Comparison of ENCODE assay signal across 39 mouse cellular contexts in genomic region chr4:106664697-106665096, GRCm38 (mm10). TPM values are rescaled to one million over a fixed set of nuclear protein-coding genes. Genes with fewer than 3 reads are reported as not detected.
DNase-seq lines count a peak whose midpoint lies in the region; TF ChIP-seq lines count a peak whose summit lies in the region.
"Had no signal": no experiment of that assay in that cellular context is flagged by ENCODE, and none has a peak within 500 bp of the region (broad histone marks: within the 10 kb centered on the region; RNA-seq: fewer than 3 reads in every experiment).

No protein-coding gene starts in this region.

- 91% methylated on average over 6 of the region's 6 CpGs for WGBS in forebrain, embryonic 10.5 days

- H3K36me3 ChIP-seq in forebrain, embryonic 10.5 days (replicated peaks): peaks cover 100% of the 10 kb centered on the region

- no peak for TF ChIP-seq CTCF in layer of hippocampus, adult 2 months (conservative IDR thresholded peaks at IDR 0.05)
- no peak for TF ChIP-seq CTCF in left cerebral cortex, adult 2 months (IDR thresholded peaks at IDR 0.05)

- DNase-seq in layer of hippocampus, adult 2 months (ENCODE audit: low spot score in 2 of 2): no peak
- DNase-seq in layer of hippocampus, postnatal 10 days (ENCODE audit: low spot score in 2 of 2): no peak
- peak; percentile 62 to 76 for DNase-seq in kidney, adult 8-10 months
- peak; percentile 60 for DNase-seq in kidney, postnatal 10 days
- peak; percentile 40 for DNase-seq in yolk sac, embryonic 10.5 days (ENCODE audit: low spot score)
- no peak for DNase-seq in frontal cortex, postnatal 25 days (ENCODE audit: low spot score in 2 of 2)
- DNase-seq in left cerebral cortex, adult 2 months (ENCODE audit: extremely low spot score in 1 of 2, low spot score in 2 of 2): no peak
- no peak for DNase-seq in forebrain, embryonic 10.5 days (ENCODE audit: extremely low spot score, low spot score)
- DNase-seq: adrenal gland, adult 8-10 months; cerebellum, adult 11 months; cerebellum, adult 9-11 months; heart, adult 2 months; heart, postnatal 10 days; layer of hippocampus, adult 9-11 months; lung, postnatal 36 days; right cerebral cortex, postnatal 4 days; thymus, adult 2 months; thymus, postnatal 36 days had no signal

- intact Hi-C loops in left cerebral cortex, adult 2 months (cut with DNase I): no loop called here

- no peaks in the 10 kb centered on the region for H3K27me3 ChIP-seq in forebrain, embryonic 10.5 days (ENCODE audit: poor library complexity, severe bottlenecking)
- H3K27me3 ChIP-seq: embryonic facial prominence, embryonic 15.5 days; forebrain, embryonic 13.5 days; heart, embryonic 13.5 days; hindbrain, embryonic 15.5 days; limb, embryonic 13.5 days had no signal

- no peaks in the 10 kb centered on the region for H3K9me3 ChIP-seq in forebrain, embryonic 10.5 days
- H3K9me3 ChIP-seq: embryonic facial prominence, embryonic 10.5 days; embryonic facial prominence, embryonic 15.5 days; forebrain, embryonic 13.5 days; heart, embryonic 13.5 days; hindbrain, embryonic 15.5 days; limb, embryonic 13.5 days had no signal

- no peaks in the 10 kb centered on the region for H3K4me1 ChIP-seq in forebrain, embryonic 10.5 days
- H3K4me1 ChIP-seq: embryonic facial prominence, embryonic 10.5 days; embryonic facial prominence, embryonic 15.5 days; forebrain, embryonic 13.5 days; heart, embryonic 13.5 days; hindbrain, embryonic 15.5 days; limb, embryonic 13.5 days had no signal

- H3K4me3 ChIP-seq in layer of hippocampus, adult 2 months: no peak overlapping the region
- H3K4me3 ChIP-seq in left cerebral cortex, adult 2 months: no peak overlapping the region
- no peak overlapping the region for H3K4me3 ChIP-seq in forebrain, embryonic 10.5 days
- H3K4me3 ChIP-seq: embryonic facial prominence, embryonic 10.5 days; embryonic facial prominence, embryonic 15.5 days; forebrain, embryonic 13.5 days; heart, adult 2 months; heart, embryonic 13.5 days; hindbrain, embryonic 15.5 days; limb, embryonic 13.5 days had no signal

- H3K27ac ChIP-seq in layer of hippocampus, adult 2 months: peak overlapping the region; percentile 84
- H3K27ac ChIP-seq in left cerebral cortex, adult 2 months: no peak overlapping the region
- H3K27ac ChIP-seq in forebrain, embryonic 10.5 days: no peak overlapping the region
- H3K27ac ChIP-seq: embryonic facial prominence, embryonic 10.5 days; embryonic facial prominence, embryonic 15.5 days; forebrain, embryonic 13.5 days; heart, adult 2 months; heart, embryonic 13.5 days; hindbrain, embryonic 15.5 days; limb, embryonic 13.5 days; stomach, postnatal 0 days had no signal

RNA-seq across cellular contexts. Expression of gene Pars2, which starts 13.8 kb away (rescaled TPM):
- total RNA-seq in layer of hippocampus, adult 2 months (2021): 1 to 10 TPM; 6.1 to 8.5 TPM
- 1 to 10 TPM; 8.3 to 8.6 TPM for total RNA-seq in layer of hippocampus, postnatal 10 days (2021)
- 1 to 10 TPM; 6.1 to 6.3 TPM for total RNA-seq in left cerebral cortex, adult 2 months (2021)
- 14.9 and 19.7 TPM in 2 replicates for polyA plus RNA-seq in forebrain, embryonic 10.5 days (2016; fragmentation: Nextera tagmentation; extraction: Ambion mirVana)

RNA-seq across cellular contexts. Expression of gene Ttc4, which starts 14.0 kb away (rescaled TPM):
- total RNA-seq in layer of hippocampus, adult 2 months (2021): 10 to 100 TPM; 50.4 to 52.7 TPM
- 10 to 100 TPM; 44.5 to 52.2 TPM for total RNA-seq in layer of hippocampus, postnatal 10 days (2021)
- total RNA-seq in left cerebral cortex, adult 2 months (2021): 10 to 100 TPM; 44.8 to 47.7 TPM
- polyA plus RNA-seq in forebrain, embryonic 10.5 days (2016; fragmentation: Nextera tagmentation; extraction: Ambion mirVana): 105 and 114 TPM in 2 replicates

RNA-seq across cellular contexts. Expression of gene Ttc22, which starts 42.5 kb away (rescaled TPM):
- total RNA-seq in layer of hippocampus, adult 2 months (2021): under 1 TPM; 0.59 to 0.74 TPM
- total RNA-seq in layer of hippocampus, postnatal 10 days (2021): 1 to 10 TPM in 1 of 2 experiments, under 1 TPM in 1; 0.87 to 1.9 TPM
- total RNA-seq in left cerebral cortex, adult 2 months (2021): under 1 TPM; 0.98 to 1.00 TPM
- polyA plus RNA-seq in forebrain, embryonic 10.5 days (2016; fragmentation: Nextera tagmentation; extraction: Ambion mirVana): not detected in 2 replicates
- total RNA-seq: heart, adult 2 months; hematopoietic stem cell, adult 5-6 weeks; megakaryocyte, adult 5-6 weeks; neutrophil, adult 5-6 weeks had no signal
- polyA plus RNA-seq: embryonic facial prominence, embryonic 10.5 days; inflammation-experienced regulatory T-cells, adult 6 months; midbrain, embryonic 11.5 days had no signal

RNA-seq across cellular contexts. Expression of gene Lexm, which starts 47.7 kb away (rescaled TPM):
- total RNA-seq in layer of hippocampus, adult 2 months (2021): under 1 TPM in 1 of 2 experiments, not detected in 1; 0.71 TPM
- under 1 TPM in 1 of 2 experiments, not detected in 1; 0.30 TPM for total RNA-seq in layer of hippocampus, postnatal 10 days (2021)
- under 1 TPM in 1 of 2 experiments, not detected in 1; 0.21 TPM for total RNA-seq in left cerebral cortex, adult 2 months (2021)
- polyA plus RNA-seq in forebrain, embryonic 10.5 days (2016; fragmentation: Nextera tagmentation; extraction: Ambion mirVana): 0.36 TPM in 1 of 2 replicates, not detected in the other
- total RNA-seq: adrenal gland, adult 8-10 months; gastrocnemius, adult 18-20 months; gastrocnemius, postnatal 4 days; heart, adult 2 months; heart, postnatal 10 days; hematopoietic stem cell, adult 5-6 weeks; left cerebral cortex, adult 18-20 months; left cerebral cortex, postnatal 36 days; megakaryocyte, adult 5-6 weeks; neutrophil, adult 5-6 weeks had no signal
- polyA plus RNA-seq: forebrain, embryonic 13.5 days; heart, adult 2 months; hindbrain, embryonic 15.5 days; large intestine, adult 2 months; liver, embryonic 16.5 days; lung, embryonic 16.5 days; midbrain, embryonic 16.5 days; spleen, adult 2 months; stomach, postnatal 0 days; thymus, adult 2 months had no signal

Comparison
In these comparisons a context has a peak if more than half of its experiments do, and no peak if none do; other contexts are left out.
1. DNase-seq: peak in kidney, adult 8-10 months (2 of 2), kidney, postnatal 10 days (single experiment) and yolk sac, embryonic 10.5 days (single experiment); none in layer of hippocampus, adult 2 months (0 of 2), layer of hippocampus, postnatal 10 days (0 of 2), frontal cortex, postnatal 25 days (0 of 2), left cerebral cortex, adult 2 months (0 of 2) and forebrain, embryonic 10.5 days (single experiment).